Mouse (Mus musculus) CH12.LX (cell line): Measurements from ENCODE around the gene Slc10a7. TPM values are rescaled to one million over a fixed set of nuclear protein-coding genes. Genes with fewer than 3 reads are reported as not detected.
A peak's percentile ranks its signal among the peaks of the same experiment; 100 is the strongest.

Source experiments
- DNase-seq: peaks from one replicate; pipeline ENCODE4 v3.0.0-alpha.2; 2013; ENCODE audit errors: extremely low read depth
- H3K27ac ChIP-seq: 2 replicates; pipeline ENCODE4 v1.5.1; 2012; ENCODE audit warnings: low read depth, mild to moderate bottlenecking, control low read depth, moderate library complexity; ENCODE audit not compliant: insufficient read depth
- H3K27me3 ChIP-seq: replicated peaks from 2 replicates; pipeline ENCODE3; 2012; ENCODE audit warnings: inconsistent platforms
- H3K36me3 ChIP-seq, 2 experiments: replicated peaks in 1 of 2; 2 replicates each; pipeline versions ENCODE3 to v1.6.1; 2012; ENCODE audit warnings: inconsistent platforms in 1 of 2, low read length in 1 of 2, mild to moderate bottlenecking in 1 of 2, mixed read lengths in 1 of 2, moderate library complexity in 1 of 2; ENCODE audit not compliant: control insufficient read depth in 1 of 2, insufficient read depth in 1 of 2
- H3K4me1 ChIP-seq, 2 experiments: 2 replicates each; pipeline ENCODE4 v1.6.1; 2012; ENCODE audit warnings: inconsistent platforms in 1 of 2, moderate library complexity in 1 of 2; ENCODE audit not compliant: insufficient read depth in 2 of 2, control insufficient read depth in 1 of 2
- H3K4me2 ChIP-seq: 2 replicates; pipeline ENCODE4 v1.6.1; 2012; ENCODE audit warnings: low read depth, mild to moderate bottlenecking, control low read depth; ENCODE audit not compliant: poor library complexity, insufficient read depth, severe bottlenecking
- H3K4me3 ChIP-seq, 3 experiments: fragments of 150-350 bp in 1 of 3; sonication (generic) in 1 of 3; replicated peaks in 1 of 3; 2 replicates each; pipeline versions ENCODE3 to v1.5.1; 2011 to 2012; ENCODE audit warnings: low read depth in 2 of 3, low read length in 2 of 3, mild to moderate bottlenecking in 2 of 3, moderate library complexity in 2 of 3, control low read depth in 1 of 3, improper control_type of control experiment in 1 of 3, inconsistent platforms in 1 of 3, mixed read lengths in 1 of 3; ENCODE audit not compliant: poor library complexity in 1 of 3
- H3K79me2 ChIP-seq: replicated peaks from 2 replicates; pipeline ENCODE4 v1.6.1; 2012; ENCODE audit warnings: mild to moderate bottlenecking, moderate library complexity; ENCODE audit not compliant: control insufficient read depth, poor library complexity, insufficient read depth, severe bottlenecking; ENCODE audit errors: extremely low read depth
- H3K9ac ChIP-seq: 2 replicates; pipeline ENCODE4 v1.6.1; 2012; ENCODE audit warnings: low read depth, mild to moderate bottlenecking, control low read depth, moderate library complexity; ENCODE audit not compliant: insufficient read depth
- H3K9me3 ChIP-seq: replicated peaks from 2 replicates; pipeline ENCODE3; 2012; ENCODE audit warnings: low read length, inconsistent platforms, mixed read lengths
- BHLHE40 ChIP-seq: IDR thresholded peaks from 2 replicates; pipeline ENCODE4 v1.6.1; 2011; ENCODE audit warnings: mild to moderate bottlenecking, low read depth, low read length, improper control_type of control experiment
- CHD1 ChIP-seq: IDR thresholded peaks from 2 replicates; pipeline ENCODE4 v1.6.1; 2012; ENCODE audit warnings: low read depth, low read length, improper control_type of control experiment, inconsistent platforms
- CHD2 ChIP-seq: IDR thresholded peaks from 2 replicates; pipeline ENCODE4 v1.6.1; 2011; ENCODE audit warnings: low read length, improper control_type of control experiment
- CTCF ChIP-seq, 2 experiments: IDR thresholded peaks in 1 of 2; conservative IDR thresholded peaks in 1 of 2; 2 replicates each; pipeline ENCODE4 v1.5.1; 2011 to 2012; ENCODE audit warnings: low read depth in 2 of 2, low read length in 2 of 2, improper control_type of control experiment in 1 of 2, inconsistent platforms in 1 of 2, mild to moderate bottlenecking in 1 of 2, moderate library complexity in 1 of 2
- E2F4 ChIP-seq: IDR thresholded peaks from 2 replicates; pipeline ENCODE4 v1.6.1; 2011; ENCODE audit warnings: low read depth, low read length, improper control_type of control experiment; ENCODE audit not compliant: insufficient replicate concordance
- ELF1 ChIP-seq: IDR thresholded peaks from 2 replicates; pipeline ENCODE4 v1.6.1; 2014; ENCODE audit warnings: low read depth, mild to moderate bottlenecking, inconsistent platforms, low read length, improper control_type of control experiment
- EP300 ChIP-seq: IDR thresholded peaks from 2 replicates; pipeline ENCODE4 v1.6.1; 2011; ENCODE audit warnings: low read length, improper control_type of control experiment
- ETS1 ChIP-seq: conservative IDR thresholded peaks from 2 replicates; pipeline ENCODE4 v1.6.1; 2012; ENCODE audit warnings: low read depth, mild to moderate bottlenecking, inconsistent platforms, low read length, improper control_type of control experiment, moderate library complexity
- GABPA ChIP-seq: IDR thresholded peaks from 2 replicates; pipeline ENCODE4 v1.6.1; 2012; ENCODE audit warnings: low read depth, low read length, improper control_type of control experiment, inconsistent platforms; ENCODE audit not compliant: insufficient replicate concordance
- HCFC1 ChIP-seq: IDR thresholded peaks from 2 replicates; pipeline ENCODE4 v1.6.1; 2012; ENCODE audit warnings: low read depth, mild to moderate bottlenecking, inconsistent platforms, low read length, improper control_type of control experiment
- IRF4 ChIP-seq: IDR thresholded peaks from 2 replicates; pipeline ENCODE4 v1.6.1; 2014; ENCODE audit warnings: low read depth, mild to moderate bottlenecking, inconsistent platforms, low read length, improper control_type of control experiment
- JUN ChIP-seq: IDR thresholded peaks from 2 replicates; pipeline ENCODE4 v1.6.1; 2011; ENCODE audit warnings: low read depth, mild to moderate bottlenecking, low read length, improper control_type of control experiment, moderate library complexity; ENCODE audit not compliant: insufficient read depth
- JUND ChIP-seq: conservative IDR thresholded peaks from 2 replicates; pipeline ENCODE4 v1.6.1; 2011; ENCODE audit warnings: low read depth, low read length, improper control_type of control experiment
- KAT2A ChIP-seq: IDR thresholded peaks from 2 replicates; pipeline ENCODE4 v1.6.1; 2012; ENCODE audit warnings: low read length, improper control_type of control experiment, inconsistent platforms; ENCODE audit not compliant: insufficient replicate concordance
- MAFK ChIP-seq: IDR thresholded peaks from 2 replicates; pipeline ENCODE4 v1.6.1; 2011; ENCODE audit warnings: low read length, improper control_type of control experiment; ENCODE audit not compliant: insufficient replicate concordance
- MAX ChIP-seq: IDR thresholded peaks from 2 replicates; pipeline ENCODE4 v1.6.1; 2011; ENCODE audit warnings: low read length, improper control_type of control experiment
- MAZ ChIP-seq: IDR thresholded peaks from 2 replicates; pipeline ENCODE4 v1.6.1; 2012; ENCODE audit warnings: low read depth, mild to moderate bottlenecking, inconsistent platforms, low read length, improper control_type of control experiment, moderate library complexity
- MEF2A ChIP-seq: IDR thresholded peaks from 2 replicates; pipeline ENCODE4 v1.6.1; 2014; ENCODE audit warnings: low read depth, mild to moderate bottlenecking, inconsistent platforms, low read length, improper control_type of control experiment, borderline replicate concordance
- MXI1 ChIP-seq: IDR thresholded peaks from 2 replicates; pipeline ENCODE4 v1.6.1; 2011; ENCODE audit warnings: mild to moderate bottlenecking, low read depth, low read length, improper control_type of control experiment
- MYC ChIP-seq: IDR thresholded peaks from 2 replicates; pipeline ENCODE4 v1.6.1; 2011; ENCODE audit warnings: low read depth, mild to moderate bottlenecking, improper control_type of control experiment, low read length
- NELFE ChIP-seq: IDR thresholded peaks from 2 replicates; pipeline ENCODE4 v1.6.1; 2011; ENCODE audit warnings: low read depth, low read length, improper control_type of control experiment
- NRF1 ChIP-seq: IDR thresholded peaks from 2 replicates; pipeline ENCODE4 v1.6.1; 2014; ENCODE audit warnings: low read depth, mild to moderate bottlenecking, inconsistent platforms, low read length, improper control_type of control experiment, moderate library complexity
- PAX5 ChIP-seq: IDR thresholded peaks from 2 replicates; pipeline ENCODE4 v1.6.1; 2012; ENCODE audit warnings: low read length, inconsistent platforms, mixed read lengths
- POLR2A ChIP-seq: IDR thresholded peaks from 2 replicates; pipeline ENCODE4 v1.6.1; 2011; ENCODE audit warnings: low read depth, mild to moderate bottlenecking, improper control_type of control experiment, low read length
- POLR2AphosphoS2 ChIP-seq: IDR thresholded peaks from 2 replicates; pipeline ENCODE4 v1.6.1; 2011; ENCODE audit warnings: low read depth, low read length, improper control_type of control experiment
- RAD21 ChIP-seq: IDR thresholded peaks from 2 replicates; pipeline ENCODE4 v1.6.1; 2011; ENCODE audit warnings: low read depth, mild to moderate bottlenecking, low read length, improper control_type of control experiment, moderate library complexity
- RCOR1 ChIP-seq: conservative IDR thresholded peaks from 2 replicates; pipeline ENCODE4 v1.6.1; 2012; ENCODE audit warnings: low read depth, mild to moderate bottlenecking, inconsistent platforms, low read length, improper control_type of control experiment
- SIN3A ChIP-seq: IDR thresholded peaks from 2 replicates; pipeline ENCODE4 v1.6.1; 2012; ENCODE audit warnings: low read length, improper control_type of control experiment, inconsistent platforms
- SMC3 ChIP-seq: IDR thresholded peaks from 2 replicates; pipeline ENCODE4 v1.6.1; 2011; ENCODE audit warnings: low read depth, low read length, improper control_type of control experiment
- TBP ChIP-seq: conservative IDR thresholded peaks from 2 replicates; pipeline ENCODE4 v1.6.1; 2011; ENCODE audit warnings: low read depth, low read length, improper control_type of control experiment
- TCF12 ChIP-seq: IDR thresholded peaks from 2 replicates; pipeline ENCODE4 v1.6.1; 2014; ENCODE audit warnings: low read depth, mild to moderate bottlenecking, inconsistent platforms, low read length, improper control_type of control experiment
- UBTF ChIP-seq: IDR thresholded peaks from 2 replicates; pipeline ENCODE4 v1.6.1; 2012; ENCODE audit warnings: low read depth, mild to moderate bottlenecking, inconsistent platforms, low read length, improper control_type of control experiment, moderate library complexity
- USF1 ChIP-seq: IDR thresholded peaks from 2 replicates; pipeline ENCODE4 v1.6.1; 2014; ENCODE audit warnings: low read depth, mild to moderate bottlenecking, inconsistent platforms, low read length, improper control_type of control experiment
- USF2 ChIP-seq: conservative IDR thresholded peaks from 2 replicates; pipeline ENCODE4 v1.6.1; 2011; ENCODE audit warnings: low read depth, low read length, improper control_type of control experiment
- ZC3H11A ChIP-seq: IDR thresholded peaks from 2 replicates; pipeline ENCODE4 v1.6.1; 2012; ENCODE audit warnings: low read depth, mild to moderate bottlenecking, inconsistent platforms, low read length, improper control_type of control experiment
- ZKSCAN1 ChIP-seq: IDR thresholded peaks from 2 replicates; pipeline ENCODE4 v1.6.1; 2012; ENCODE audit warnings: low read depth, inconsistent platforms, low read length, improper control_type of control experiment, borderline replicate concordance
- ZMIZ1 ChIP-seq: IDR thresholded peaks from 2 replicates; pipeline ENCODE4 v1.6.1; 2012; ENCODE audit warnings: low read depth, mild to moderate bottlenecking, inconsistent platforms, low read length, improper control_type of control experiment
- ZNF384 ChIP-seq: IDR thresholded peaks from 2 replicates; pipeline ENCODE4 v1.6.1; 2012; ENCODE audit warnings: low read depth, low read length, improper control_type of control experiment, inconsistent platforms
- dilution Hi-C: fragments of 300-500 bp; cut with MboI; formaldehyde crosslinking; loops from 2 replicates; pipeline ENCODE4 v1.14.3; 2020; ENCODE audit warnings: low sequenced_read_pairs; ENCODE audit not compliant: extremely low pct_unique_long_range_greater_than_20kb, extremely low pct_ligation_motif_present
- in situ Hi-C: fragments of 300-500 bp; cut with MboI; formaldehyde crosslinking; loops from 3 replicates; pipeline ENCODE4 v1.14.3; 2019; ENCODE audit warnings: low sequenced_read_pairs, low pct_ligation_motif_present, low pct_unique_long_range_greater_than_20kb, mixed read lengths
- polyA plus RNA-seq: library from polyadenylated mRNA; unstranded; fragments of >175 nt; gene quantifications from 2 replicates; pipeline ENCODE4 v1.2.1, GENCODE M21; 2012; ENCODE audit warnings: low read depth; ENCODE audit not compliant: insufficient read length
- total RNA-seq, 2 experiments: library from RNA; depleted of rRNA; stranded (reverse); fragments of 300-350 nt in 1 of 2; fragments of >200 nt in 1 of 2; gene quantifications; 2 replicates each; pipeline ENCODE4 v1.2.3; 2012 to 2014

Slc10a7 gene
- 10.8 and 11.4 TPM in 2 replicates for total RNA-seq (2012; rRNA removed)
- 16.3 and 16.4 TPM in 2 replicates for total RNA-seq (2014; rRNA removed)
- 16.3 and 20.4 TPM in 2 replicates for polyA plus RNA-seq

DNA sequence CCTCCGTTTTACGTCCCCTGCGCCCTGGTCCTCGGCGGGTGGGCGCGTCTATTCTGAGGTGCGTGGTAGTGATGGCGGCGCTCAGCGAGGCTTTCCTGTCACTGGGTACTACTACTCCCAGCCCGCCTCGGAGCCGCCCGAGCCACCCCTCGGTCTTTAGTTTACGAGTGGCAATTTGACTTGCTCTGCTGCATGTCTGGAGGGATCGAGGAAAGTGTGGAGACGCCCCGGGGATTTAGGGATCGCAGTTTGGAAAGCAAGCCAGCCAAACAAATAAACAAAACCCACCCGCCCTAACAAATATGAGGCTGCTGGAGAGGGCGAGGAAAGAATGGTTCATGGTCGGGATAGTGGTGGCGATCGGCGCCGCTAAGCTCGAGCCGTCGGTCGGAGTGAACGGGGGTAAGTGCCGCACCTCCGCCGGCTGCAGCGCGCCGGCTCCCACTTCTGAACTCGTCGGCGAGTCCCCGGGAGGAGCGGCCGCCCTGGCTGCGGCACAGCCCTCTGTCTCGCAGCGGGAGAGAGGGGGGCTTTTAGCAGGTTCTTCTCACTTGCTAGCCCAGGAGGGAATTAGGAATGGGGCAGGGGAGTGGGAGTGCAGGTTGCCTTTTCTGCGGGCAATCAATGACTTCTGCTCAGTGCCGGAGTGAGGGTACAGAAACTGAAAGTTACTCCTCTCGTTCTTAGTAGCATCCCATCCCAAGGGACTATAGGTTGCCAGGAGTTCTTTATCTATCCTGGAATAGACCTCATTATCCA, at the start of gene Slc10a7:
Slc10a7 (plus strand) TSS at position 74 of the 759 bp plus-strand sequence.
- peak; percentile 82 for DNase-seq
- in situ Hi-C loops (no loop called here), dilution Hi-C loops (no loop called here)
- no peaks in the 10 kb centered on the region for H3K9me3 ChIP-seq
- no peaks in the 10 kb centered on the region for H3K27me3 ChIP-seq
- peak within 1 kb of the TSS; percentile 96 for H3K9ac ChIP-seq
- peak; percentile 19; the same call in 1 of the 2 replicates for TF ChIP-seq HCFC1
- no peak for TF ChIP-seq CTCF (conservative IDR thresholded peaks at IDR 0.05 in 1 of 2, IDR thresholded peaks at IDR 0.05 in 1 of 2; ENCODE audit: low read depth in 2 of 2, low read length in 2 of 2)
- TF ChIP-seq ELF1: no peak
- TF ChIP-seq USF1: no peak
- TF ChIP-seq ZMIZ1: no peak
- TF ChIP-seq BHLHE40: no peak
- 0 out of 2 replicates have a peak, but pooled peaks have one; percentile 11 for TF ChIP-seq TBP
- no peak for TF ChIP-seq CHD1
- TF ChIP-seq EP300: peak; percentile 35
- TF ChIP-seq MAX: no peak
- peak; percentile 99 for TF ChIP-seq MXI1
- TF ChIP-seq PAX5: no peak
- TF ChIP-seq E2F4: no peak
- TF ChIP-seq IRF4: peak; percentile 81
- TF ChIP-seq ZC3H11A: no peak
- TF ChIP-seq ZNF384: no peak
- no peak; the same call in 1 of the 2 replicates for TF ChIP-seq JUN
- no peak for TF ChIP-seq RAD21
- no peak for TF ChIP-seq NRF1
- TF ChIP-seq SIN3A: peak; percentile 42; the same call in 1 of the 2 replicates
- no peak for TF ChIP-seq MYC
- 0 out of 2 replicates have a peak, but pooled peaks have one; percentile 13 for TF ChIP-seq KAT2A
- no peak for TF ChIP-seq TCF12
- TF ChIP-seq ETS1: no peak
- TF ChIP-seq POLR2AphosphoS2: no peak
- TF ChIP-seq MAFK: no peak
- TF ChIP-seq POLR2A: no peak
- peak; percentile 21; the same call in 1 of the 2 replicates for TF ChIP-seq MAZ
- TF ChIP-seq UBTF: no peak
- no peak for TF ChIP-seq SMC3
- no peak for TF ChIP-seq JUND
- no peak for TF ChIP-seq RCOR1
- no peak for TF ChIP-seq USF2
- no peak for TF ChIP-seq ZKSCAN1
- TF ChIP-seq NELFE: no peak
- TF ChIP-seq MEF2A: no peak
- TF ChIP-seq CHD2: no peak
- no peak for TF ChIP-seq GABPA
- peaks cover 22% of the 10 kb centered on the region for H3K79me2 ChIP-seq
- peak within 1 kb of the TSS; percentile 72 for H3K27ac ChIP-seq
- peaks cover 8 to 27% of the 10 kb centered on the region in 2 experiments for H3K36me3 ChIP-seq
- H3K4me1 ChIP-seq: peaks cover 6 to 20% of the 10 kb centered on the region in 2 experiments
- peak within 1 kb of the TSS; percentile 88 to 94 (median 91) for H3K4me3 ChIP-seq
- peak within 1 kb of the TSS; percentile 95 for H3K4me2 ChIP-seq
